Mouse (Mus musculus): Measurements from ENCODE around the gene Gm49601. TPM values are rescaled to one million over a fixed set of nuclear protein-coding genes. Genes with fewer than 3 reads are reported as not detected.

Gene Gm49601
- total and polyA plus RNA-seq, 3 experiments = 0.33 TPM; not detected in 2

GRCm38 (mm10) chr16:18632059-18632458, 5.8 kb upstream of the Gm49601 start:
- Histone ChIP-seq H3K36me3 (replicated peaks) (no peaks in the 10 kb centered on the region), H3K4me1 (ENCODE audit: insufficient read depth, low read depth, low read length) (no peaks in the 10 kb centered on the region), H3K9me3 (replicated peaks) (peaks cover 4% of the 10 kb centered on the region), H3K27me3 (ENCODE audit: insufficient read depth, low read length) (peaks cover 41% of the 10 kb centered on the region), H3K4me3 (ENCODE audit: low read depth, low read length) (no peak overlapping the region)
- TF ChIP-seq GATA1 (IDR thresholded peaks at IDR 0.05; ENCODE audit: borderline replicate concordance, low read length) = no peak
- TF ChIP-seq CTCF (IDR thresholded peaks at IDR 0.05; ENCODE audit: low read depth, low read length) = no peak
- no peak for TF ChIP-seq TAL1 (conservative IDR thresholded peaks at IDR 0.05; ENCODE audit: low read depth, low read length)
- TF ChIP-seq POLR2AphosphoS5 (IDR thresholded peaks at IDR 0.05; ENCODE audit: insufficient replicate concordance, low read depth, low read length) = no peak
- ATAC-seq (ENCODE audit: extremely low read depth, insufficient number of reproducible peaks, low FRiP score, poor library complexity, severe bottlenecking) (no peak), DNase-seq (ENCODE audit: low spot score) (no peak)

- Histone ChIP-seq H3K4me3 (ENCODE audit: low read depth, low read length) (no peak overlapping the region), H3K4me1 (ENCODE audit: insufficient read depth, low read depth, low read length) (no peaks in the 10 kb centered on the region), H3K27me3 (ENCODE audit: insufficient read depth, low read length) (peaks cover 41% of the 10 kb centered on the region), H3K36me3 (replicated peaks) (no peaks in the 10 kb centered on the region), H3K9me3 (replicated peaks) (peaks cover 12% of the 10 kb centered on the region)
- DNase-seq (ENCODE audit: low spot score) (no peak), ATAC-seq (ENCODE audit: extremely low read depth, insufficient number of reproducible peaks, low FRiP score, poor library complexity, severe bottlenecking) (no peak)
- TF ChIP-seq POLR2AphosphoS5 (IDR thresholded peaks at IDR 0.05; ENCODE audit: insufficient replicate concordance, low read depth, low read length) (no peak), CTCF (IDR thresholded peaks at IDR 0.05; ENCODE audit: low read depth, low read length) (no peak), TAL1 (conservative IDR thresholded peaks at IDR 0.05; ENCODE audit: low read depth, low read length) (no peak), GATA2 (IDR thresholded peaks at IDR 0.05; ENCODE audit: borderline replicate concordance, low read depth, low read length) (no peak), GATA1 (IDR thresholded peaks at IDR 0.05; ENCODE audit: borderline replicate concordance, low read length) (no peak)
Measured at GRCm38 (mm10) chr16:18631141-18631540, 4.9 kb upstream of the Gm49601 start.

GRCm38 (mm10) chr16:18630291-18630690, 4.1 kb upstream of the Gm49601 start:
- TF ChIP-seq GATA2 (IDR thresholded peaks at IDR 0.05; ENCODE audit: borderline replicate concordance, low read depth, low read length) (no peak), CTCF (IDR thresholded peaks at IDR 0.05; ENCODE audit: low read depth, low read length) (no peak), TAL1 (conservative IDR thresholded peaks at IDR 0.05; ENCODE audit: low read depth, low read length) (no peak), POLR2AphosphoS5 (IDR thresholded peaks at IDR 0.05; ENCODE audit: insufficient replicate concordance, low read depth, low read length) (no peak), GATA1 (IDR thresholded peaks at IDR 0.05; ENCODE audit: borderline replicate concordance, low read length) (no peak)
- Histone ChIP-seq H3K4me3 (ENCODE audit: low read depth, low read length) (no peak overlapping the region), H3K27me3 (ENCODE audit: insufficient read depth, low read length) (peaks cover 41% of the 10 kb centered on the region), H3K9me3 (replicated peaks) (peaks cover 20% of the 10 kb centered on the region), H3K4me1 (ENCODE audit: insufficient read depth, low read depth, low read length) (no peaks in the 10 kb centered on the region), H3K36me3 (replicated peaks) (no peaks in the 10 kb centered on the region)
- DNase-seq (ENCODE audit: low spot score) (no peak), ATAC-seq (ENCODE audit: extremely low read depth, insufficient number of reproducible peaks, low FRiP score, poor library complexity, severe bottlenecking) (no peak)

- peaks cover 37% of the 10 kb centered on the region for H3K27me3 ChIP-seq (ENCODE audit: insufficient read depth, low read length)
- no peak for ATAC-seq (ENCODE audit: extremely low read depth, insufficient number of reproducible peaks, low FRiP score, poor library complexity, severe bottlenecking)
- no peak for DNase-seq (ENCODE audit: low spot score)
- H3K4me3 ChIP-seq (ENCODE audit: low read depth, low read length) = peak within 1 kb of the TSS; percentile 16; the same call in 1 of the 2 replicates
- H3K9me3 ChIP-seq (replicated peaks) = peaks cover 23% of the 10 kb centered on the region
- TF ChIP-seq GATA1 (IDR thresholded peaks at IDR 0.05; ENCODE audit: borderline replicate concordance, low read length) (no peak), CTCF (IDR thresholded peaks at IDR 0.05; ENCODE audit: low read depth, low read length) (no peak), POLR2AphosphoS5 (IDR thresholded peaks at IDR 0.05; ENCODE audit: insufficient replicate concordance, low read depth, low read length) (no peak), GATA2 (IDR thresholded peaks at IDR 0.05; ENCODE audit: borderline replicate concordance, low read depth, low read length) (no peak), TAL1 (conservative IDR thresholded peaks at IDR 0.05; ENCODE audit: low read depth, low read length) (no peak)
- no peaks in the 10 kb centered on the region for H3K36me3 ChIP-seq (replicated peaks)
- no peaks in the 10 kb centered on the region for H3K4me1 ChIP-seq (ENCODE audit: insufficient read depth, low read depth, low read length)
Measured at GRCm38 (mm10) chr16:18629390-18630231, 3.4 kb upstream of the Gm49601 start, which contains the start of gene Sept5. Sept5 (minus strand) TSS chr16:18629954.

- no peak for ATAC-seq (ENCODE audit: extremely low read depth, insufficient number of reproducible peaks, low FRiP score, poor library complexity, severe bottlenecking)
- DNase-seq (ENCODE audit: low spot score) = no peak
- Histone ChIP-seq H3K9me3 (replicated peaks) (peaks cover 26% of the 10 kb centered on the region), H3K4me3 (ENCODE audit: low read depth, low read length) (no peak overlapping the region), H3K27me3 (ENCODE audit: insufficient read depth, low read length) (peaks cover 37% of the 10 kb centered on the region), H3K36me3 (replicated peaks) (no peaks in the 10 kb centered on the region), H3K4me1 (ENCODE audit: insufficient read depth, low read depth, low read length) (no peaks in the 10 kb centered on the region)
- TF ChIP-seq GATA2 (IDR thresholded peaks at IDR 0.05; ENCODE audit: borderline replicate concordance, low read depth, low read length) (no peak), TAL1 (conservative IDR thresholded peaks at IDR 0.05; ENCODE audit: low read depth, low read length) (no peak), POLR2AphosphoS5 (IDR thresholded peaks at IDR 0.05; ENCODE audit: insufficient replicate concordance, low read depth, low read length) (no peak), GATA1 (IDR thresholded peaks at IDR 0.05; ENCODE audit: borderline replicate concordance, low read length) (no peak), CTCF (IDR thresholded peaks at IDR 0.05; ENCODE audit: low read depth, low read length) (no peak)
Measured at GRCm38 (mm10) chr16:18628948-18629340, 2.7 kb upstream of the Gm49601 start.

GRCm38 (mm10) chr16:18628206-18628947, 2.1 kb upstream of the Gm49601 start:
- no peak overlapping the region for H3K4me3 ChIP-seq (ENCODE audit: low read depth, low read length)
- no peaks in the 10 kb centered on the region for H3K4me1 ChIP-seq (ENCODE audit: insufficient read depth, low read depth, low read length)
- ATAC-seq (ENCODE audit: extremely low read depth, insufficient number of reproducible peaks, low FRiP score, poor library complexity, severe bottlenecking) = no peak
- no peak for DNase-seq (ENCODE audit: low spot score)
- peaks cover 37% of the 10 kb centered on the region for H3K27me3 ChIP-seq (ENCODE audit: insufficient read depth, low read length)
- TF ChIP-seq POLR2AphosphoS5 (IDR thresholded peaks at IDR 0.05; ENCODE audit: insufficient replicate concordance, low read depth, low read length) (no peak), TAL1 (conservative IDR thresholded peaks at IDR 0.05; ENCODE audit: low read depth, low read length) (no peak), GATA2 (IDR thresholded peaks at IDR 0.05; ENCODE audit: borderline replicate concordance, low read depth, low read length) (no peak), CTCF (IDR thresholded peaks at IDR 0.05; ENCODE audit: low read depth, low read length) (no peak), GATA1 (IDR thresholded peaks at IDR 0.05; ENCODE audit: borderline replicate concordance, low read length) (no peak)
- peaks cover 26% of the 10 kb centered on the region for H3K9me3 ChIP-seq (replicated peaks)
- no peaks in the 10 kb centered on the region for H3K36me3 ChIP-seq (replicated peaks)

All from G1E (cell line).